Mouse (Mus musculus) CH12.LX (cell line): ENCODE measurements around the gene Pakap. TPM values are rescaled to one million over a fixed set of nuclear protein-coding genes. Genes with fewer than 3 reads are reported as not detected.

Source experiments
- DNase-seq: peaks from one replicate; pipeline ENCODE4 v3.0.0-alpha.2; 2013; ENCODE audit errors: extremely low read depth
- H3K27ac ChIP-seq: 2 replicates; pipeline ENCODE4 v1.5.1; 2012; ENCODE audit warnings: low read depth, mild to moderate bottlenecking, control low read depth, moderate library complexity; ENCODE audit not compliant: insufficient read depth
- H3K27me3 ChIP-seq: replicated peaks from 2 replicates; pipeline ENCODE3; 2012; ENCODE audit warnings: inconsistent platforms
- H3K36me3 ChIP-seq, 2 experiments: replicated peaks in 1 of 2; 2 replicates each; pipeline versions ENCODE3 to v1.6.1; 2012; ENCODE audit warnings: inconsistent platforms in 1 of 2, low read length in 1 of 2, mild to moderate bottlenecking in 1 of 2, mixed read lengths in 1 of 2, moderate library complexity in 1 of 2; ENCODE audit not compliant: control insufficient read depth in 1 of 2, insufficient read depth in 1 of 2
- H3K4me1 ChIP-seq, 2 experiments: 2 replicates each; pipeline ENCODE4 v1.6.1; 2012; ENCODE audit warnings: inconsistent platforms in 1 of 2, moderate library complexity in 1 of 2; ENCODE audit not compliant: insufficient read depth in 2 of 2, control insufficient read depth in 1 of 2
- H3K4me2 ChIP-seq: 2 replicates; pipeline ENCODE4 v1.6.1; 2012; ENCODE audit warnings: low read depth, mild to moderate bottlenecking, control low read depth; ENCODE audit not compliant: poor library complexity, insufficient read depth, severe bottlenecking
- H3K4me3 ChIP-seq, 3 experiments: fragments of 150-350 bp in 1 of 3; sonication (generic) in 1 of 3; replicated peaks in 1 of 3; 2 replicates each; pipeline versions ENCODE3 to v1.5.1; 2011 to 2012; ENCODE audit warnings: low read depth in 2 of 3, low read length in 2 of 3, mild to moderate bottlenecking in 2 of 3, moderate library complexity in 2 of 3, control low read depth in 1 of 3, improper control_type of control experiment in 1 of 3, inconsistent platforms in 1 of 3, mixed read lengths in 1 of 3; ENCODE audit not compliant: poor library complexity in 1 of 3
- H3K79me2 ChIP-seq: replicated peaks from 2 replicates; pipeline ENCODE4 v1.6.1; 2012; ENCODE audit warnings: mild to moderate bottlenecking, moderate library complexity; ENCODE audit not compliant: control insufficient read depth, poor library complexity, insufficient read depth, severe bottlenecking; ENCODE audit errors: extremely low read depth
- H3K9ac ChIP-seq: 2 replicates; pipeline ENCODE4 v1.6.1; 2012; ENCODE audit warnings: low read depth, mild to moderate bottlenecking, control low read depth, moderate library complexity; ENCODE audit not compliant: insufficient read depth
- H3K9me3 ChIP-seq: replicated peaks from 2 replicates; pipeline ENCODE3; 2012; ENCODE audit warnings: low read length, inconsistent platforms, mixed read lengths
- CHD1 ChIP-seq: IDR thresholded peaks from 2 replicates; pipeline ENCODE4 v1.6.1; 2012; ENCODE audit warnings: low read depth, low read length, improper control_type of control experiment, inconsistent platforms
- CHD2 ChIP-seq: IDR thresholded peaks from 2 replicates; pipeline ENCODE4 v1.6.1; 2011; ENCODE audit warnings: low read length, improper control_type of control experiment
- E2F4 ChIP-seq: IDR thresholded peaks from 2 replicates; pipeline ENCODE4 v1.6.1; 2011; ENCODE audit warnings: low read depth, low read length, improper control_type of control experiment; ENCODE audit not compliant: insufficient replicate concordance
- GABPA ChIP-seq: IDR thresholded peaks from 2 replicates; pipeline ENCODE4 v1.6.1; 2012; ENCODE audit warnings: low read depth, low read length, improper control_type of control experiment, inconsistent platforms; ENCODE audit not compliant: insufficient replicate concordance
- HCFC1 ChIP-seq: IDR thresholded peaks from 2 replicates; pipeline ENCODE4 v1.6.1; 2012; ENCODE audit warnings: low read depth, mild to moderate bottlenecking, inconsistent platforms, low read length, improper control_type of control experiment
- IRF4 ChIP-seq: IDR thresholded peaks from 2 replicates; pipeline ENCODE4 v1.6.1; 2014; ENCODE audit warnings: low read depth, mild to moderate bottlenecking, inconsistent platforms, low read length, improper control_type of control experiment
- KAT2A ChIP-seq: IDR thresholded peaks from 2 replicates; pipeline ENCODE4 v1.6.1; 2012; ENCODE audit warnings: low read length, improper control_type of control experiment, inconsistent platforms; ENCODE audit not compliant: insufficient replicate concordance
- MAFK ChIP-seq: IDR thresholded peaks from 2 replicates; pipeline ENCODE4 v1.6.1; 2011; ENCODE audit warnings: low read length, improper control_type of control experiment; ENCODE audit not compliant: insufficient replicate concordance
- MAZ ChIP-seq: IDR thresholded peaks from 2 replicates; pipeline ENCODE4 v1.6.1; 2012; ENCODE audit warnings: low read depth, mild to moderate bottlenecking, inconsistent platforms, low read length, improper control_type of control experiment, moderate library complexity
- MYC ChIP-seq: IDR thresholded peaks from 2 replicates; pipeline ENCODE4 v1.6.1; 2011; ENCODE audit warnings: low read depth, mild to moderate bottlenecking, improper control_type of control experiment, low read length
- NRF1 ChIP-seq: IDR thresholded peaks from 2 replicates; pipeline ENCODE4 v1.6.1; 2014; ENCODE audit warnings: low read depth, mild to moderate bottlenecking, inconsistent platforms, low read length, improper control_type of control experiment, moderate library complexity
- POLR2A ChIP-seq: IDR thresholded peaks from 2 replicates; pipeline ENCODE4 v1.6.1; 2011; ENCODE audit warnings: low read depth, mild to moderate bottlenecking, improper control_type of control experiment, low read length
- POLR2AphosphoS2 ChIP-seq: IDR thresholded peaks from 2 replicates; pipeline ENCODE4 v1.6.1; 2011; ENCODE audit warnings: low read depth, low read length, improper control_type of control experiment
- RAD21 ChIP-seq: IDR thresholded peaks from 2 replicates; pipeline ENCODE4 v1.6.1; 2011; ENCODE audit warnings: low read depth, mild to moderate bottlenecking, low read length, improper control_type of control experiment, moderate library complexity
- TBP ChIP-seq: conservative IDR thresholded peaks from 2 replicates; pipeline ENCODE4 v1.6.1; 2011; ENCODE audit warnings: low read depth, low read length, improper control_type of control experiment
- TCF12 ChIP-seq: IDR thresholded peaks from 2 replicates; pipeline ENCODE4 v1.6.1; 2014; ENCODE audit warnings: low read depth, mild to moderate bottlenecking, inconsistent platforms, low read length, improper control_type of control experiment
- UBTF ChIP-seq: IDR thresholded peaks from 2 replicates; pipeline ENCODE4 v1.6.1; 2012; ENCODE audit warnings: low read depth, mild to moderate bottlenecking, inconsistent platforms, low read length, improper control_type of control experiment, moderate library complexity
- USF1 ChIP-seq: IDR thresholded peaks from 2 replicates; pipeline ENCODE4 v1.6.1; 2014; ENCODE audit warnings: low read depth, mild to moderate bottlenecking, inconsistent platforms, low read length, improper control_type of control experiment
- USF2 ChIP-seq: conservative IDR thresholded peaks from 2 replicates; pipeline ENCODE4 v1.6.1; 2011; ENCODE audit warnings: low read depth, low read length, improper control_type of control experiment
- ZC3H11A ChIP-seq: IDR thresholded peaks from 2 replicates; pipeline ENCODE4 v1.6.1; 2012; ENCODE audit warnings: low read depth, mild to moderate bottlenecking, inconsistent platforms, low read length, improper control_type of control experiment
- dilution Hi-C: fragments of 300-500 bp; cut with MboI; formaldehyde crosslinking; loops from 2 replicates; pipeline ENCODE4 v1.14.3; 2020; ENCODE audit warnings: low sequenced_read_pairs; ENCODE audit not compliant: extremely low pct_unique_long_range_greater_than_20kb, extremely low pct_ligation_motif_present
- in situ Hi-C: fragments of 300-500 bp; cut with MboI; formaldehyde crosslinking; loops from 3 replicates; pipeline ENCODE4 v1.14.3; 2019; ENCODE audit warnings: low sequenced_read_pairs, low pct_ligation_motif_present, low pct_unique_long_range_greater_than_20kb, mixed read lengths
- polyA plus RNA-seq: library from polyadenylated mRNA; unstranded; fragments of >175 nt; gene quantifications from 2 replicates; pipeline ENCODE4 v1.2.1, GENCODE M21; 2012; ENCODE audit warnings: low read depth; ENCODE audit not compliant: insufficient read length
- total RNA-seq, 2 experiments: library from RNA; depleted of rRNA; stranded (reverse); fragments of 300-350 nt in 1 of 2; fragments of >200 nt in 1 of 2; gene quantifications; 2 replicates each; pipeline ENCODE4 v1.2.3; 2012 to 2014

The Pakap gene
- total and polyA plus RNA-seq, 3 experiments = 0.08 to 0.14 TPM; not detected in 1

DNA sequence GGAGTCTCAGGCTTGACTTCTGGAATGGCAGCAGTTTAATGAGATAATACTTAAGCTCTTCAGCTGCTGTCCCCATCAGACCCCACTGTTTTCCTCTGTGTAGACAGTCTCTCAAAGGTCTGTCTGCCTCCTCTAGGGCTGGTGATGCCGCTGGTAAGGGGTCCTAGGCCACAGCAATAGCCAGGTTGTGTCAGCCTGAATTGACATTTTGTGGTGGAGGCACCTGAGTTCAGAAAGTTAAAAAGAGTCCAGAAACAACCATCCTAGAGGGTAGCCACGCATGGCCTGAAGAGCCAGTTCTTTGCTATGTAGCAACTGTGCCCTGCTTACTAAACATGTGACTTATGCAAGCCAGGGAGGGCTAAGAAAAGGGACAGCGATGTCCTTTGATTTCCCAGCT, 279.7 kb downstream of the Pakap start:
- Histone ChIP-seq H3K9ac (no peak overlapping the region), H3K79me2 (no peaks in the 10 kb centered on the region), H3K4me3 (no peak overlapping the region), H3K9me3 (no peaks in the 10 kb centered on the region), H3K4me2 (no peak overlapping the region), H3K36me3 (no peaks in the 10 kb centered on the region), H3K4me1 (peaks cover 0 to 14% of the 10 kb centered on the region in 2 experiments; a peak in 2 of 4 replicates), H3K27me3 (no peaks in the 10 kb centered on the region), H3K27ac (no peak overlapping the region)
- DNase-seq = no peak
- no peak for TF ChIP-seq IRF4
- no peak for TF ChIP-seq TBP
- no peak for TF ChIP-seq POLR2AphosphoS2
- no peak for TF ChIP-seq USF1
- no peak for TF ChIP-seq POLR2A
- TF ChIP-seq ZC3H11A = no peak
- no peak for TF ChIP-seq E2F4
- no peak for TF ChIP-seq CHD2
- no peak for TF ChIP-seq MYC
- TF ChIP-seq TCF12 = no peak
- no peak for TF ChIP-seq UBTF
- TF ChIP-seq HCFC1 = no peak
- TF ChIP-seq KAT2A = no peak
- no peak for TF ChIP-seq GABPA
- TF ChIP-seq CHD1 = no peak
- no peak for TF ChIP-seq MAFK
- TF ChIP-seq USF2 = no peak
- no peak for TF ChIP-seq RAD21
- TF ChIP-seq MAZ = no peak
- TF ChIP-seq NRF1 = no peak
- dilution Hi-C loops = no loop called here
- in situ Hi-C loops = no loop called here

DNA sequence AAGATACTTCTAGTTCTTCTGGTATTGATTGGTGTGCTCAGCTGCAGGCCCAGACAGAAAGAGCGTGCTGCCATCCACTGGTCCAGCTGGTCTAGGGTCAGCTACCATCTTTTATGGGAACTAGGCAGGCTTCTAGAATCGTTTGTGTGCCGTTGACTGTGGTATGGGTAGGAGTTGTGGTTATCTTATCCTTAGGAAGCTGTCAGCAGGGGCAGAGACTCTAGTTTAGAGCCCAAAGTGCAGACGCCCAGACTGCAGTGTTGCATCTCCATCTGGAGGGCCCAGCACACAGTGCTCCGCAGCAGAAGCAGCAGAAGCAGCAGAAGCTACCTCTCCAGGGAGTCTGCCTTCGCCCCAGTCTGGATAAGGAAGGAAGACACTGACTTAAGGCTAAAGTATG, 281.5 kb downstream of the Pakap start:
- peaks cover 0 to 14% of the 10 kb centered on the region in 2 experiments; a peak in 2 of 4 replicates for H3K4me1 ChIP-seq
- no peaks in the 10 kb centered on the region for H3K9me3 ChIP-seq
- TF ChIP-seq USF1 = no peak
- TF ChIP-seq E2F4 = no peak
- in situ Hi-C loops (no loop called here), dilution Hi-C loops (no loop called here)
- no peaks in the 10 kb centered on the region for H3K36me3 ChIP-seq
- no peak overlapping the region for H3K4me2 ChIP-seq
- H3K9ac ChIP-seq = no peak overlapping the region
- no peak overlapping the region for H3K27ac ChIP-seq
- DNase-seq = no peak
- H3K27me3 ChIP-seq = no peaks in the 10 kb centered on the region
- no peaks in the 10 kb centered on the region for H3K79me2 ChIP-seq
- H3K4me3 ChIP-seq = no peak overlapping the region
